Mouse (Mus musculus): Measurements from ENCODE around the gene Zfp36.

The Zfp36 gene

GRCm38 (mm10) chr7:28384162-28384561 lies 4.1 kb upstream of the Zfp36 start:
- DNase-seq (ENCODE audit: low read depth, low spot score) = no peak

DNA sequence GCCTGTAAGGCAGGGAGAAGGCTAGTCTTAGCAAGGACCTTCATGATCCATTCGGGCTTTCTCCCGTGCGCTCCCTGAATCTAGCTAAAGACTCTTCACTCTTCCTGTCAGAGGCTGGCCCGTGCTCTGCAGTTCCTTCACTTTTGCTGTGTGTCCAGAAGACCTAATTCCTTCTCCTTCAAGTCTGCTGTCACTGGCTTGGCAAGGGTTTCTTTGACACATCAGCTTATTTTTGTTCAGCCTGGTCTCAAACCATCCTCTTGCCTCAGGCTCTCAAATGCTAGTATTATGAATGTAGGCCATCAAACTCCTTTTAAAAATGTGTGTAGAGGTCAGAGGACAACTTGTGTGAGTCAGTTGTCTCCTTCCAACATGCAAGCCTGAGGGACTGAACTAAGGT lies 3.6 kb upstream of the Zfp36 start:
- DNase-seq (ENCODE audit: low read depth, low spot score) = no peak

DNA sequence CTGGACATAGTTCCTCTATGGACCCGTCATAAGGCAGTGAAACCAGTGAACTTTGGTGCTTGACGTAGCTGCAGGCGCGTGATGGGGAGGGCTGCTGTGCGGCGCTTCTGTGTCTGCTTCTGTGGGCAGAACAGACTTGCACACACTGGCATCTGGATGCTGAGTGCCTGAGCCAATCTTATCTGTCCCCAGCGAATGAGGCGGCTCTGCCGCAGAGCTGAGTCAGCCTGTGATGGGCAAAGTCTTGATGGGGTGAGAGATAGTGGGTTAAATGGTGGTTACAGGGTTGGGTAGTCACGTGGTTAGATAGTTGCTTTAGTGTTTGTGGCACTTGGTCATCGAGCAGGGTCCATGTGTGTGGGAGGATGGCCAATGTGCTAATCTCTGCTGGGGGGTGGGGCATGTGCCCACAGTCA lies 2.9 kb upstream of the Zfp36 start:
- DNase-seq (ENCODE audit: low read depth, low spot score) = no peak

DNA sequence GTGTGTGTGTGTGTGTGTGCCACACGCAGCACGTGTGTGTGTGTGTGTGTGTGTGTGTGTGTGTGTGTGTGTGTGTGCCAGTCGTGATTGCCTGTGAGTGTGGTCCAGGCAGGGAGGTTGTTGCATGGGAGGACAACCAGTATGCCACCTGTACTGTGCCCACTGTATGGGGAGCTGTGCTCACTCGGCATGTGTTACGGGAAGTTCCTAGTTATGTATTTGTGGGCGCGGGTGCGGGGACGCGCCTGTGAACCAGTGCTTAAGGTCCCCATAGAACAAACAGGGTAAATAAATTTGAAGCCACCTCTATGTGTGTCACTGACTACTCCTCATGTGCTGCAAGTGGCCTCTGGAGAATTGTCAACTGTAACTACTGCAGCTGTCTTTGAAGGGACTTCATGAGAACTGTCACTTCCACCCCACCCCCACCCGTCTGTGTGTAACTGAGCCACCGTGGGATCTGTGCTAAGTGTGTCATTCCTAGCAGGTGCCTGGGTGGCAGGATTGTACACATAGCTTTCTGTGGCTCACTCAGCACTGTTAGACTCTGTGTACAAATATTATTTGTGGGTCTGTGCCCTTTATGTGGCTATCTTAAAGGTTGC lies 2.4 kb upstream of the Zfp36 start:
- DNase-seq (ENCODE audit: low read depth, low spot score) = no peak

DNA sequence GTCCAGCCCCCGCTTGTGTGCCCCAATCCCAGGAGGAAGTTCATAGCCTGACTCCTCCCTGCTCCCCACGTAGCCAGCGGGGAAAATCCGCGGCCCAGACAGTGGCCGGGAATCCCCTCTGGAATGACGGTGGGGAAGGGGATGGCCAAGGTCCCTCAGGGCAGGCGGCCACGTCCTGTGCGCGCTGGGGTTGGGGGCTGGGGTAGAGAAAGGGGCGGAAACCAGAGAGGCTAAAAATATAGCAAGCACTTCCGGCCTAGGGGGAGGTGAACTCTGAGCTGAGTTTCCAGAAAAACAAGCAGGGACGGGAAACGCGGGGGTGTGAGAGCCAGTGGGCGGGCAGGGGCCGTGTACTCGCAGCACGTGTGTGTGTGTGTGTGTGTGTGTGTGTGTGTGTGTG lies 1.9 kb upstream of the Zfp36 start:
- DNase-seq (ENCODE audit: low read depth, low spot score) = peak; percentile 83

- DNase-seq (ENCODE audit: low read depth, low spot score) = no peak
These were observed 1.2 kb upstream of the Zfp36 start for GRCm38 (mm10) chr7:28381017-28381790.

GRCm38 (mm10) chr7:28378769-28379651 lies 1.0 kb downstream of the Zfp36 start:
- DNase-seq (ENCODE audit: low read depth, low spot score) = peak; percentile 67

DNA sequence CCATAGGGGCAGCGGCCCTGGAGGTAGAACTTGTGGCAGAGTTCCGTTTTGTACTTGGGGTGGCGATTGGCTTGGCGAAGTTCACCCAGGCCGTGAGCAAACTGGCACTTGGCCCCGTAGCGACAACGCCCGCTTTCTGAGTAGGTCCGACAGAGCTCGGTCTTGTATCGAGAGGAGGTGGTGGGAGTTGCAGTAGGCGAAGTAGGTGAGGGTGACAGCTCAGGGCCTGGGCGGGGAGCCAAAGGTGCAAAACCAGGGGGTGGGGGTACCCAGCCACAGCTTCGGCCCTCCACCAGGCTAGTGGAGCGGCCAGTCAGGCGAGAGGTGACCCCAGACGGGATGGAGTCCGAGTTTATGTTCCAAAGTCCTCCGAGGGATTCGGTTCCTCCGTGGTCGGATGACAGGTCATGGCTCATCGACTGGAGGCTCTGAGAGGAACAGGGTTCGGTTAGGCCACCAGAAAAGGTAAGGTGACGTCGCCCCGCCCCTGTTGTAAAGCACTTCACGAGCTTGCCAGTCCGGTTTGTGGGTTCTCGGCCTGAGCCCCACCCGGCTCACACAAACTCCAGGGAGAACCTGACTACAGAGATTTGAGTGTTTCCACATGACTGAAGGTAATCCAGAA lies 1.9 kb downstream of the Zfp36 start:
- DNase-seq (ENCODE audit: low read depth, low spot score) = no peak

DNA sequence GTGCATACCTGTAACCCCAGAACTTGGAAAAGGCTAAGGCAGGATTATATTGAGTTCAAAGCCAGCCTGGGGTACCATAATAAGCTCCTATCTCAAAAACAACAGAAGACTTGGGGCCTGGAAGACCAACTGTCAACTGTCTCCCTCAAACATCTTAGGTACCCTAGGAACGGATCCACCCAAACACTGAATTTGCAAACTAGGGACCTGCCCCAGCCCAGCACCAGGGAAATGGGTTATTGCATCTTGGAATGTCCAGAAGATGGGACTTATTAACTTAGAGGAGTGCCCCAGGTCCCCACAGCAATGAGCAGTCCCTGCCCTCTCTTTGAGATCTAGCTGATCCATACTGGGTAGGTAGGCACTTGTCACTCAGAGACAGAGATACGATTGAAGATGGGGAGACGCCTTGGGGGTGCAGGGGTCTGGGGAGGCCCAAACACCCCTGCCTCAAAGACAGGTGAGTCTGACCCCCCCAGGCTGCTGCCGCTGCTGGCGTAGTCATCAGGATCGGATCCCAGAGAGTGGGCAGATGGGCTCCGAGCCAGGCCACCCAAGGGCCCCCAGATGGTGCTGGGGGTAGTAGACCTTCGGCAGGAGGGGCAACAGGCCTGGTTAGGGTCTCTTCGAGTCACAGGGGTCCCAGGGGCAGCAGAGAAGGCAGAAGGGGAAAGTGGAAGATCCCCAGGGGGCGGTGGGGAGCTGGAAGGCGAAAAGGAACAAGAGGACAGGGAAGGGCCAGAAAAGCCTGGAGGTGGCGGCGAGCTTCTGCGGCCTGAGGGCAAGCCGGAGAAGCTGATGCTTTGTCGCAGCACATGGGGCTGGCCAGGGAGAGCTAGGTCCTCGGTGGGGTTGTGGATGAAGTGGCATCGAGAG lies 2.6 kb downstream of the Zfp36 start:
- no peak for DNase-seq (ENCODE audit: low read depth, low spot score)

DNA sequence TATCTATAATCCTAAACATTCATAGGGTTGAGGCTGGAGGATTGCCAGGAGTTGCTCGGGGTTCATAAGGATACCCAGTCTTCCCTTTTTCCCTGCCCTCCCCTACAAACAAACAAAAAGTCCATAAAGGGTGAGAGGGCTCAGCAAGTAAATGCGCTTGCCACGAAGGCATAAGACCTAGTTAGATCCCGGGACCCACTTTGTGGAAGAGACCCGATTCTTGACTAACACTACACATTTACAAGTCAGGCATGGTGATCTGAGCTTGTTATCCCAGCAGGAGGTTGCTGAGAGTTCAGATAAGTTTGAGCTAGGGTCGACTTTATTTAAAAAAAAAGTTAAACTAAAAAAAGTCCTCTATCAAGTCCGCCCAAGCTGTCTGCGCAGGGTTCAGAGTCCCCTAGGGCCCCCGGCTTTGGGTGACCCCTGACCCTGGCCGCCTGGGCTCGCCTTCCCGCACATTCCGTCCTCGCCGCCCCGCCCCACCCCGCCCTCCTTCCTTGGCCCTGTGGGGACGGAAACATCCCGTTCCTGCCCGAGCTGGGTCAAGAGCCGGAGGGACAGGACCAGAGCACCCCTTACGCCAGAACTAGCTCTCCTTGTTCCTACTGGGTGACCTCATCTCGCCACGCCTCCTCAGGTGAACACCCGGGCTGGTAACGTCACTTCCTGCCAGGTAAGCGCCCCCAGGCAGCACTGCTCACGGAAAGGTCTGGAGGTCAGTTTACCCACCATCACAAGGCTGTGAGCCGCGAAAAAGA lies 3.9 kb downstream of the Zfp36 start:
- peak; percentile 46 for DNase-seq (ENCODE audit: low read depth, low spot score)

GRCm38 (mm10) chr7:28375176-28375921 lies 4.7 kb downstream of the Zfp36 start:
- peak; percentile 91 for DNase-seq (ENCODE audit: low read depth, low spot score)

GRCm38 (mm10) chr7:28374647-28375046 lies 5.4 kb downstream of the Zfp36 start:
- no peak for DNase-seq (ENCODE audit: low read depth, low spot score)

GRCm38 (mm10) chr7:28373891-28374495 lies 6.1 kb downstream of the Zfp36 start:
- no peak for DNase-seq (ENCODE audit: low read depth, low spot score)

DNA sequence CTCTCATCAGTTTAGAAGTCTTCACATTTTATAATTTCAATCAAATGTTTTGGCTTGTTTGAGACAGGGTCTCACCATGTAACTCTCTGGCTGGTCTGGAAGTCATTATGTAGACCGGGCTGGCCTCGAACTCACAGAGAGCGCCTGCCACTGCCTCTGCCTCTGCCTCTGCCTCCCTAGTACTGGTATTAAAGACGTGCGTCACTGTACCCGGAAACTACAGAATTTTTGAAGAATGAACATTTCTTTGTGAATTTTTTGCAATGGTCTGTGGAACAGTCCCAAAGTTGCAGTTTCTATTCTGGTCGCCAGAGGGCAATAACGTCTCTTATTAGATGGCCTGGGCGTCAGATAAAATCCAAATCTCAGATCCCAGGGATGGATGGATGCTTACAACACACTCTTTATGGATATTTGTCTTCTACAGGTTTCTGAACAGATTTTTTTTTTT lies 6.9 kb downstream of the Zfp36 start:
- peak; percentile 89 for DNase-seq (ENCODE audit: low read depth, low spot score)

DNA sequence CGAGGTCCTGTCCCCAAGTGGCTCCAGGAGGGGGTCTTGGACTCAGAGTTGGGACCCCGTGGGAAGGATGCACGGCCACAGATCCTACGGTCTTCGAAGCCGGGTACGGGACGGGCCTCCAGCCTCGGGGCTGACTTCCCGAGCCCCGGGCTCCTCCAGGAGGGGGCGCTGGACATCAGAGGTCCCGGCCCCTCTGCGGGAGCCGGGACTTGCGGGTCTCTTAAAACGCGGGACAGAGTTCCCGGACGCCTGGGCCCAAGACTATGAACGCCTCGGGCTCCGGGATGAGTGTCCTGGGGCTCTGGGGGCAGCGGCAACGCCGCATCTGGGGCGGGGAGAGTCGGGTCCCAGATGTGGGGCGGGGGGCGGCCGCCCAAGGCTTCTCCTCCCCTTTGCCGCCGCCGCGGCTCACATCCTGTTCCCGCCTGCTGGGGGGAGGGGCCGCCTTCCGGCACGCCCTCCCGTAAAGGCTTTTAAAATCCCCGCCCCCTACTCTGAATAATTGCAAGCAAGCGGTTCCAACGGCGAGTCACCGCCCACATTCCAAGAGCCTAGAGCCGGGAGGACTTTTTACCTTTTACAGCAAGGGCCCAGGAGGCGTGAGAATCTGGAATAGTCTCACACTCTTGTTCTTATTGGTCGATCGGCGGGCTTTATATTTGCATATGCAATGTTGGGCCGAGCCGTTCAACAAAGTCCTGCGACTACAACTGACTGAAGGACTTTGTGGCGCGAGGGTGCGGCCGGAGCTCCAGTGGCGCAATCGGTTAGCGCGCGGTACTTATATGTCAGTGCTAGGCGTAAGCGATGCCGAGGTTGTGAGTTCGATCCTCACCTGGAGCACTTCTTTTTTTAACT lies 7.6 kb downstream of the Zfp36 start, which contains the start of gene Plekhg2:
Plekhg2 (minus strand) TSS at position 349 of the 858 bp plus-strand sequence.
- peak; percentile 100 for DNase-seq (ENCODE audit: low read depth, low spot score)

GRCm38 (mm10) chr7:28371514-28371989 lies 8.5 kb downstream of the Zfp36 start:
- no peak for DNase-seq (ENCODE audit: low read depth, low spot score)

DNA sequence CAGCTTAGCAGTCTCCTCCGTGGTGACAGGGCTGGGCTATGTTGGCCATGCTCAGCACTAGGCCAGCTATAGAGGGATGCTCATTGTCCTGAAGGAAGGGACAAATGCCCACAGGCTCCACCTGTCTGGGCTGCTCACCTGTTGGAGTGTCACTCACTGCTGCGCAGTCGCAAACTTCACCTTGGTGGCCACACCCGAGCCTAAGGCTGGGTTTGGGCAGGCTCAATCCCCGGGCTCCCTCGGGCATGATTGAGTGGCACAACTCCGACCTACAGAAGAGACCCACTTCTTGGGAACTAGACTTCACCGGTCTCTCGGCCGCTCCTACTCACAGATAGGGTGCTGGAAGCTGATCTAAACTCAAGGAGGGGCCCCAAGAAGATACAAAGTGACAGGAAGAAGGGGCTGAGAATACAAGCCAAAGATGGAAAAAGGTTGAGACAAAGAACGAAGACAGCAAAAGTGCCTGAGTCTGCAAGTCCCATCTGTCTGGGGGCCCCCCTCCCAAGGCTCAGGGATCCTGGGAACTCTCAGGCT lies 9.0 kb downstream of the Zfp36 start:
- no peak for DNase-seq (ENCODE audit: low read depth, low spot score)

All from forelimb bud, embryonic 11.5 days (tissue).